Mouse (Mus musculus) fibroblast of lung, adult 2 months (primary cell): ENCODE results near the gene Pygl.
"Not testable (repeated sequence)": the region's sequence is repeated elsewhere in the genome, so short reads cannot be mapped to it uniquely, and the experiment has no call there.

ENCODE experiments used
- DNase-seq: peaks from one replicate; pipeline ENCODE4 v3.0.0-alpha.2; 2011; ENCODE audit warnings: low read depth

Gene Pygl

DNA sequence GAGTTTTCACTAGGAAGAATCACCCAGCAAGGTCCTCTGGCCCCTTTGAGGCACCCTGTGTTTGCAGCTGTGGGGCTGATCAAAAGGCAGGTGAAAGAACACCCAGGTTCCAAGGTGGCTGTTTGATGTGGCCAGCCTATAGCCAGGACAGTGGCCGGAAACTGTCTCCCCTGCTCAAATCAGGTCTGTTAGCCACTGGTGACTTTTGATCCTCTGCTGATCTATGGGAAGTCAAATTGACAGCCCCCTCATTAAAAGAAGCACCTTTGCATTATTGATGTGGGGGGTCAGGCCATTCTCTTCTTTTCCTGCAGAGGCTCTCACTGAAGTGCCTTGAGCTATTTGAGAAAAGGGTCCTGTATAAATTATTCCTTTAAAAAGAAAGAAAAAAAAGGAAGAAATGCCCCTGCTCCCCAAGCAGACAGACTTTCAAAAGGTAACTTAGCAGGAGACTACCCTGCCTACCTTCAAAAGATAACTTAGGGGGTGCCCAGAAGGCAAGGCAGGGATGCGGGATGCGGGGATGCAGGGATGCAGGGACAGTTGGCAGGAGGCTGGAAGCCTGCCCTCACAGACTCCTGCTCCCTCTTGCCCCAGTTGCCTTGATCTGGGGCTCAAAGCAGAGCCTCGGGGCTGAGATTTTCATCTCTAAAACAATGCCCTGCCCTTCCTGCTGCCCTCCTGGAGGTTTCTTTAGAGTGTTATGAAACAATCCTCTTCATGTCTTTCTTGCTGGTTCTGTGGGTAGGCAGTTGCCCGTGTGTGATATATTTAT is 73.8 kb downstream of the Pygl start:
- DNase-seq, result no peak

DNA sequence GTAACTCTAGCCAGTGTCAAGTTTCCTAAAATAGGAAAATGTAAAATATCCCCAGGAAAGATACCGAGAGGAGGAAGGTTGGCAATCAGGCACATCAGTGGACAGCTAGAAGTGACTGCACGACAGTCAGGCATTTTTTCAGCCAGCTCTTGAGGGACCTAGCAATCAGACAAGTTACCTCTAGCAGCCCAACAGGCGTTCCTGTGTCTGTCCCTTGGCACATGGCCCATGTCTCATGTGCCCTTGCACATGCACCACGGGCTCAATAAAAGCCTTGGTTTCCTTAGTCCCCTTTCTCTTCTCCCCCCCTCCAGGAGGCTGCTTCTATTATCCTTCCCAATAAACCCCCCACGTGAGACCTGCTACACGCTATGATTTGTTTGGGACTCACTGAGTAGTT is 75.1 kb downstream of the Pygl start:
- no peak for DNase-seq

- no peak for DNase-seq
Observed at GRCm38 (mm10) chr12:70153842-70154241, 77.4 kb downstream of the Pygl start, which contains the start of gene Abhd12b. TSS of gene Abhd12b (plus strand) at chr12:70154142.

- DNase-seq, result no peak
Observed at GRCm38 (mm10) chr12:70148631-70149265, 82.5 kb downstream of the Pygl start.

DNA sequence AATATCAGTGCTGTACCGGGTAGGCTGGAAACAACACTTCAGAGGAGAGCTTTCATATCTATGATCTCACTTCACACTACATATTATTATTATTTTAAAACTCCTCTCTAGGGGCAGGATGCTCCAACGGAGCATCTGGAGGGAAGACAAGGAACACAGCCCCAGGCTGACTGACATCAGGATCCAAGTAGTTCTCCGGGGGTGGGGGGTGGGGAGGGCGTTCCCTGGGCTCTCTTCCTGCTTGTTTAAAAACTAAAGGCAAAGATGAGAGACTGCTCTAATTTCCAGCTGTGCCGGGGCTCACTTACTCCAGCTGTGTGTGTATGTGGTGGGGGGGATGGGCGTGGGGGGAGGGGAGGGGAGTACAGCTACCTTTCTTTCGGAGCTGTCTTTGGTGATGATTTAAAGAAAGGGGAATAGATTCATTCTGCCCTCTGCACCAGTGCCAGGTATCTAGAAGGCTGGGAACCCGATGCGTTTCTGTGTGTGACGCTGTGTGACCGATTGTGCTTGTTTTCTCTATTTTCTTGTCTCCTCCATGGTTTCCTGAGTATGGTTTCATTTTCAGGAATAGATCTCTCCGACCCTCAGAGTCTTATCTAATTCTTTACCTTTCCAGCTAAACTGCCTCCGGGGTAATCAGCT is 83.2 kb downstream of the Pygl start:
- DNase-seq, result no peak

DNA sequence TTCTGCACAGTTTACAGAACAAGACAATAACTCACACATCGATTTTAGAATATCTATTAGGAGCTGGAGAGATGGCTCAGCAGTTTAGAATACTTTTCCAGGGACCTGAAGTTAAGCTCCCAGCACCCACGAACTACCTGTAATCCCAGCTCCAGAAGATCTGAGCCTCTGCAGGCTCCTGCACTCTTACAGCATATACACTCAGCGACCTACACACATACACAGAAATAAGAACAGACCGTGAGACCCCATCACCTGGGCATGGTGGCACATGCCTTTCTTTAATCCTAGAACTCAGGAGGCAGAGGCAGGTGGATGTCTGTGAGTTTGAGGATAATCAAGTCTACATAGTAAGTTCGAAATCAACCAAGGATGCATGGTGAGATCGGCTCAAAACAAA is 85.7 kb downstream of the Pygl start:
- no peak for DNase-seq

DNA sequence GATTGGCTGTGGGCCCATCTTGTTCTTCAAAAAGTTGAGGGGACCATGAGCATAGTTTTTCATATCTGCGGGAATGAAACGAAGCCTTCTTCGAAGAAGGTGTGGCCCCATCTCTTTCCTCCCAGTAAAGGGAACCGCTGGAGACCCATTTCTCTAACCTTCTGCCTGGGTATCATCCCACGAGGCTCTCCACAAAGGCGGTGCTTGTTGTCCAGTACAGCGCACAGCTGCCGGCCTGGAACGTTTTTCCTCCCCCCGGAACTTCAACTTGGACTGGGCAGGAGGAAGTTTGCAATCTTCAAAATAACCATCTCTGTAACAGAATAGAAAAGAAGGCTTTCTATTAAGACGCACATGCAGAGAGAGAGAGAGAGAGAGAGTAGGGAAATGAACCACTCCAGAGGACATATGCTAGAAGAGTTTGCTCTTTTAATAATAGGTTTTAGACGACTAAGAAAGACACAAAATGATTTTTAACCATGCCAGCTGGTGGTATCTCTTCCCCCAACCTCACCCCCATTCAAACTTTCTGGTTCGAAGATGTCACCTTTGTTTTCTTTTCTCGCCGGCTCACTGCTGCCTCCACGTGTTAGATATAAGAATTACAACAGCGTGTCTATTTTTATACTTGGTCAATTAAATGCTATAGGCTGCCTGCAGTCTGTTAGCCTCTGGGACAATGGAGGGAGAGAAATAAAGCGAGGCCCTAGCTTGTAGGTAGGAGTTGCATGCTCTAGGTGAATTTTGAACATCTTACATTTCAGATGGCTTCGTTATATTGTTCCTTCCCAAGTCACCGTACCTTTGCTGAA is 86.4 kb downstream of the Pygl start:
- DNase-seq, result peak; percentile 16

DNA sequence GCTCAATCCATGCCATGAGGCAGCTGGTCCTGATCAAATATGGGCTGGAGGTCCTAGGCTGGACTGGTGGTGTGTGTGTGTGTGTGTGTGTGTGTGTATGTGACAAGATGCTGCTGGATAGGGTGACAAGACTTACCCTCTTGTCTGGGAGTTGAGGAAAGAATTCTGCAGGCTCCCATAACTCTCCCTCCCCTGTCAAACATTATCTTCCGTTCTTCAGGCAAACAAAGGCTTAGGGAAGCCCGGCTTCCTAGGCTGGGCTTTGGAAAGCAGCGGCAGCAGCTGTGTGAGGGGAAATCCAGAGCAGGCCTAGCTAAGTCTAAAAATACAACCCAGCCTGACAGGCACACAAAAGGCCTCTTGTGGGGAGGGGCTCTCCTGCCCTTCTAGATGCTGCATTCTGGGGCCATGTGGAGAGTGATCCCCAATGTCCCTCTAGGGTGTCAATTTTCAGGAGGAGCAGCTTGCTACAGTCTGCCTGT is 87.1 kb downstream of the Pygl start:
- not testable (repeated sequence) for DNase-seq

GRCm38 (mm10) chr12:70140993-70141576 is 90.2 kb downstream of the Pygl start:
- DNase-seq, result no peak
